Mouse (Mus musculus) heart, postnatal 0 days (tissue): ENCODE measurements at regions not wholly inside any gene's neighbourhood (a gene's known extent, or its start where the extent isn't known, plus 50 kb on each side); places are given as distances from the start of the nearest gene placed in this dataset.

ENCODE experiments used
- ATAC-seq: fragments of 200-750 bp; cut with Nextera tagmentation; 2 replicates; pipeline ENCODE4 v1.8.0; 2017; ENCODE audit warnings: low read depth, moderate number of reproducible peaks, moderate library complexity; ENCODE audit not compliant: insufficient read depth
- DNase-seq: peaks from one replicate; pipeline ENCODE4 v3.0.0-alpha.2; 2016; ENCODE audit warnings: low spot score
- H3K27ac ChIP-seq: fragments of 300-500 bp; sonication (generic); 2 replicates; pipeline ENCODE4 v1.5.1; 2014; ENCODE audit warnings: low read depth, mild to moderate bottlenecking
- H3K27me3 ChIP-seq: fragments of 300-500 bp; sonication (generic); 2 replicates; pipeline ENCODE4 v1.6.1; 2014; ENCODE audit warnings: low read length, mixed read lengths; ENCODE audit not compliant: control insufficient read depth, insufficient read depth
- H3K36me3 ChIP-seq: fragments of 300-500 bp; sonication (generic); replicated peaks from 2 replicates; pipeline ENCODE4 v1.6.1; 2014; ENCODE audit warnings: low read length, mixed read lengths; ENCODE audit not compliant: control insufficient read depth, insufficient read depth
- H3K4me1 ChIP-seq: fragments of 300-500 bp; sonication (generic); 2 replicates; pipeline ENCODE4 v1.6.1; 2014; ENCODE audit warnings: antibody characterized with exemption; ENCODE audit not compliant: control insufficient read depth, insufficient read depth
- H3K4me2 ChIP-seq: fragments of 300-500 bp; sonication (generic); 2 replicates; pipeline ENCODE4 v1.6.1; 2014; ENCODE audit warnings: low read depth, mild to moderate bottlenecking, low read length, moderate library complexity
- H3K4me3 ChIP-seq: fragments of 300-500 bp; sonication (generic); 2 replicates; pipeline ENCODE4 v1.5.1; 2014; ENCODE audit warnings: low read depth, low read length
- H3K9ac ChIP-seq: fragments of 300-500 bp; sonication (generic); replicated peaks from 2 replicates; pipeline ENCODE4 v1.6.1; 2014; ENCODE audit warnings: low read depth, low read length, mixed read lengths
- H3K9me3 ChIP-seq: fragments of 300-500 bp; sonication (generic); replicated peaks from 2 replicates; pipeline ENCODE4 v1.6.1; 2016; ENCODE audit warnings: low read length; ENCODE audit not compliant: control insufficient read depth
- CTCF ChIP-seq: IDR thresholded peaks from 2 replicates; pipeline ENCODE4 v1.5.1; 2016; ENCODE audit warnings: antibody characterized with exemption, control low read depth, low read depth
- EP300 ChIP-seq: IDR thresholded peaks from 2 replicates; pipeline ENCODE4 v1.6.1; 2016; ENCODE audit warnings: antibody characterized with exemption, low read depth
- WGBS: fragments of 180-500 bp; shearing (Covaris S2); extraction: QIAGEN DNeasy Blood & Tissue Kit; methylation state at CpG from one replicate; pipeline ENCODE4 v1.1.7; 2014; 5-methylcytosine and 5-hydroxymethylcytosine counted together

GRCm38 (mm10) chr2:18585564-18586336 is 86.4 kb upstream of the Commd3 start:
- no peak for TF ChIP-seq EP300
- TF ChIP-seq CTCF = peak; percentile 17; the same call in 1 of the 2 replicates
- no peak overlapping the region for H3K9ac ChIP-seq
- no peak overlapping the region for H3K4me2 ChIP-seq
- no peaks in the 10 kb centered on the region for H3K4me1 ChIP-seq
- no peaks in the 10 kb centered on the region for H3K36me3 ChIP-seq
- no peak for DNase-seq
- no peak overlapping the region for H3K4me3 ChIP-seq
- no peak for ATAC-seq
- 46% methylated on average over 9 of the region's 9 CpGs for WGBS
- no peak overlapping the region for H3K27ac ChIP-seq
- no peaks in the 10 kb centered on the region for H3K27me3 ChIP-seq
- H3K9me3 ChIP-seq = no peaks in the 10 kb centered on the region

DNA sequence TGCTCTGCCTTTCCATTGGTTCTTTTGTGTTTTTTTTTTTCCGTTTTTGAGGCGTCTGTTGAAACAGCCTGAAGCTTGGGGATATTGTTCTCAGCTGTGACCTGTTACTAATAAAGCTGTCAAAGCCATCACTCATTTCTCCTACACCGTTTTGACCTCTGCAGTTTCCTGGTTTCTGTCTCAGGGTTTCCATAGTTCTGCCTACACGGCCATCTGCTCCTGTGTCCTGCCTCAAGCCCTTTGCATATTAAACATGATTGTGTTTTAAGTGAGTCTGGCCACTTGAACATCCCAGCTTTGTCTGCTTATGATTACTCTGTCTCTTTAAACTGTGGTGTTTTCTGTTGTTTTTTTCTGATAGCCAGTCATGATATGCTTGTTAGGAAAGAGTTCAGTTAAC is 114.1 kb upstream of the Commd3 start:
- no peak overlapping the region for H3K9ac ChIP-seq

GRCm38 (mm10) chr2:18547964-18548643 is 124.1 kb upstream of the Commd3 start:
- ATAC-seq = no peak
- 38% methylated on average over 5 of the region's 5 CpGs for WGBS
- Histone ChIP-seq H3K4me2 (no peak overlapping the region), H3K27me3 (no peaks in the 10 kb centered on the region), H3K36me3 (no peaks in the 10 kb centered on the region), H3K9ac (no peak overlapping the region), H3K27ac (no peak overlapping the region), H3K4me1 (no peaks in the 10 kb centered on the region), H3K9me3 (no peaks in the 10 kb centered on the region), H3K4me3 (no peak overlapping the region)
- no peak for TF ChIP-seq CTCF
- no peak for TF ChIP-seq EP300
- no peak for DNase-seq

More for the DNA sequence above, 114.1 kb upstream of the Commd3 start:
- 54% methylated on average over 4 of the region's 4 CpGs for WGBS
- no peak for DNase-seq
- no peak overlapping the region for H3K27ac ChIP-seq
- no peaks in the 10 kb centered on the region for H3K27me3 ChIP-seq
- H3K9me3 ChIP-seq = no peaks in the 10 kb centered on the region
- TF ChIP-seq CTCF (no peak), EP300 (no peak)
- H3K4me1 ChIP-seq = no peaks in the 10 kb centered on the region
- no peaks in the 10 kb centered on the region for H3K36me3 ChIP-seq
- no peak overlapping the region for H3K4me2 ChIP-seq
- H3K4me3 ChIP-seq = no peak overlapping the region
- ATAC-seq = no peak

DNA sequence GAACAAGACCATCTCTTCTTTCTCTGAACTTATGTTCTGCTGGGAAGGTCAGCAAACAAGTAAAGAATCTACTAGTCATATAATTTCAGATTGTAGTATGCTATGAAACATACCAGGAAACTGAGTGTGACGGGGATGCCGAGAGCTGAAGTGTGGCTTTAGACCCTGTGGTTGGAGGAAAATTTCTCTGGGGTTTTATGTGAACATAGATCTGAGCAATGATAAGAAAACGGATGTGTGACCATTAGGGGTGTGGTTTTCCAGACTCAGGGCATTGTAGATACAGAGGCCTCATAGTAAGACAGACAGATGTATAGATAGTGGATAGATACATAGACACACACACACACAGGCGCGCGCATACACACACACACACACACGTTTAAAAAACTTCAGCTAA is 131.8 kb upstream of the Dnajc1 start:
- 75% methylated on average over 7 of the region's 7 CpGs for WGBS

GRCm38 (mm10) chr2:18523911-18524310 is 131.3 kb upstream of the Dnajc1 start:
- Histone ChIP-seq H3K4me2 (no peak overlapping the region), H3K9ac (no peak overlapping the region), H3K36me3 (no peaks in the 10 kb centered on the region), H3K9me3 (no peaks in the 10 kb centered on the region), H3K27me3 (no peaks in the 10 kb centered on the region), H3K4me1 (no peaks in the 10 kb centered on the region), H3K4me3 (no peak overlapping the region), H3K27ac (no peak overlapping the region)
- DNase-seq = no peak
- TF ChIP-seq CTCF (no peak), EP300 (no peak)
- ATAC-seq = no peak
- 80% methylated on average over 3 of the region's 3 CpGs for WGBS

More for the DNA sequence above, 131.8 kb upstream of the Dnajc1 start:
- no peak for DNase-seq
- no peak overlapping the region for H3K9ac ChIP-seq
- H3K4me1 ChIP-seq = no peaks in the 10 kb centered on the region
- no peak overlapping the region for H3K4me3 ChIP-seq
- no peaks in the 10 kb centered on the region for H3K36me3 ChIP-seq
- no peaks in the 10 kb centered on the region for H3K9me3 ChIP-seq
- no peaks in the 10 kb centered on the region for H3K27me3 ChIP-seq
- no peak overlapping the region for H3K27ac ChIP-seq
- TF ChIP-seq EP300 = no peak
- TF ChIP-seq CTCF = no peak
- H3K4me2 ChIP-seq = no peak overlapping the region
- ATAC-seq = no peak
